ENCODE assay signal across 20 mouse cellular contexts in genomic region chr2:128060680-128061287, GRCm38 (mm10).
DNase-seq lines count a peak whose midpoint lies in the region; ATAC-seq lines count a peak whose summit lies in the region.
"Had no signal": no experiment of that assay in that cellular context is flagged by ENCODE, and none has a peak within 500 bp of the region (broad histone marks: within the 10 kb centered on the region; RNA-seq: fewer than 3 reads in every experiment).

No protein-coding gene starts in this region.

- H3K9ac ChIP-seq in hindbrain, embryonic 13.5 days, result no peak overlapping the region
- H3K9ac ChIP-seq: embryonic facial prominence, embryonic 13.5 days; liver, embryonic 13.5 days; midbrain, embryonic 12.5 days; neural tube, embryonic 12.5 days had no signal

- no peaks in the 10 kb centered on the region for H3K9me3 ChIP-seq in hindbrain, embryonic 13.5 days
- H3K9me3 ChIP-seq in heart, embryonic 10.5 days, result no peaks in the 10 kb centered on the region
- H3K9me3 ChIP-seq: embryonic facial prominence, embryonic 13.5 days; forebrain, embryonic 10.5 days; liver, embryonic 13.5 days; midbrain, embryonic 12.5 days; neural tube, embryonic 12.5 days had no signal

- no peaks in the 10 kb centered on the region for H3K27me3 ChIP-seq in hindbrain, embryonic 13.5 days
- no peaks in the 10 kb centered on the region for H3K27me3 ChIP-seq in heart, embryonic 10.5 days (ENCODE audit: insufficient read depth, poor library complexity, severe bottlenecking)
- H3K27me3 ChIP-seq: liver, embryonic 13.5 days; neural tube, embryonic 12.5 days had no signal

- H3K4me3 ChIP-seq in hindbrain, embryonic 13.5 days, result no peak overlapping the region
- H3K4me3 ChIP-seq in heart, embryonic 10.5 days, result no peak overlapping the region
- H3K4me3 ChIP-seq: embryonic facial prominence, embryonic 13.5 days; forebrain, embryonic 10.5 days; liver, embryonic 13.5 days; midbrain, embryonic 12.5 days; neural tube, embryonic 12.5 days had no signal

- peak; percentile 43 for DNase-seq in heart, adult 11 months
- no peak for DNase-seq in heart, postnatal 25 days (ENCODE audit: low spot score)
- peak; percentile 71 for DNase-seq in A20 (ENCODE audit: low read depth, low spot score)
- peak; percentile 24 for DNase-seq in Muller cell, postnatal 12 days (ENCODE audit: inconsistent ontology term)
- no peak for DNase-seq in adrenal gland, postnatal 14 days
- no peak for DNase-seq in heart, embryonic 10.5 days (ENCODE audit: low spot score)
- DNase-seq: adrenal gland, adult 2 months; cerebellum, postnatal 10 days; heart, adult 18-20 months; kidney, adult 9 months; left cerebral cortex, postnatal 4 days; liver, embryonic 13.5 days; retina, postnatal 1 day had no signal

- intact Hi-C loops in heart, postnatal 25 days (cut with DNase I), result no loop called here

- peaks cover 3% of the 10 kb centered on the region; the same call in 1 of the 2 replicates for H3K4me1 ChIP-seq in hindbrain, embryonic 13.5 days (replicated peaks)
- no peaks in the 10 kb centered on the region for H3K4me1 ChIP-seq in heart, embryonic 10.5 days
- H3K4me1 ChIP-seq: liver, embryonic 13.5 days; neural tube, embryonic 12.5 days had no signal

- 0 out of 2 replicates have a peak, but pooled peaks have one; percentile 14 for ATAC-seq in megakaryocyte, adult 5-6 weeks (ENCODE audit: poor library complexity, severe bottlenecking)
- ATAC-seq in hindbrain, embryonic 13.5 days (ENCODE audit: low FRiP score), result no peak
- ATAC-seq: hindbrain, embryonic 16.5 days had no signal

- WGBS in hindbrain, embryonic 13.5 days, result 41% methylated on average over 6 of the region's 6 CpGs
- WGBS in heart, embryonic 10.5 days, result 49% methylated on average over 6 of the region's 6 CpGs

- no peak overlapping the region for H3K4me2 ChIP-seq in hindbrain, embryonic 13.5 days
- H3K4me2 ChIP-seq: embryonic facial prominence, embryonic 13.5 days; liver, embryonic 13.5 days; midbrain, embryonic 12.5 days; neural tube, embryonic 12.5 days had no signal

- no peak overlapping the region for H3K27ac ChIP-seq in hindbrain, embryonic 13.5 days
- H3K27ac ChIP-seq in heart, embryonic 10.5 days, result no peak overlapping the region
- H3K27ac ChIP-seq: embryonic facial prominence, embryonic 13.5 days; forebrain, embryonic 10.5 days; liver, embryonic 13.5 days; midbrain, embryonic 12.5 days; neural tube, embryonic 12.5 days had no signal

- H3K36me3 ChIP-seq in hindbrain, embryonic 13.5 days, result no peaks in the 10 kb centered on the region
- H3K36me3 ChIP-seq in heart, embryonic 10.5 days, result no peaks in the 10 kb centered on the region
- H3K36me3 ChIP-seq: embryonic facial prominence, embryonic 13.5 days; forebrain, embryonic 10.5 days; liver, embryonic 13.5 days; midbrain, embryonic 12.5 days; neural tube, embryonic 12.5 days had no signal

Comparison
In these comparisons a context has a peak if more than half of its experiments do, and no peak if none do; other contexts are left out.
1. DNase-seq: peak in heart, adult 11 months (single experiment), A20 (single experiment) and Muller cell, postnatal 12 days (single experiment); none in heart, postnatal 25 days (single experiment), adrenal gland, postnatal 14 days (single experiment) and heart, embryonic 10.5 days (single experiment).